Mouse (Mus musculus) spleen, embryonic (tissue): ENCODE results near the gene Bglap3.
"Not testable (repeated sequence)": the region's sequence is repeated elsewhere in the genome, so short reads cannot be mapped to it uniquely, and the experiment has no call there.

Source experiments
- CTCF ChIA-PET: fragments of 350-600 bp; sonication (Branson Sonifier 250); formaldehyde crosslinking; loops from one replicate; lab custom pipeline; 2022; lab: Charles Lee

Gene Bglap3

DNA sequence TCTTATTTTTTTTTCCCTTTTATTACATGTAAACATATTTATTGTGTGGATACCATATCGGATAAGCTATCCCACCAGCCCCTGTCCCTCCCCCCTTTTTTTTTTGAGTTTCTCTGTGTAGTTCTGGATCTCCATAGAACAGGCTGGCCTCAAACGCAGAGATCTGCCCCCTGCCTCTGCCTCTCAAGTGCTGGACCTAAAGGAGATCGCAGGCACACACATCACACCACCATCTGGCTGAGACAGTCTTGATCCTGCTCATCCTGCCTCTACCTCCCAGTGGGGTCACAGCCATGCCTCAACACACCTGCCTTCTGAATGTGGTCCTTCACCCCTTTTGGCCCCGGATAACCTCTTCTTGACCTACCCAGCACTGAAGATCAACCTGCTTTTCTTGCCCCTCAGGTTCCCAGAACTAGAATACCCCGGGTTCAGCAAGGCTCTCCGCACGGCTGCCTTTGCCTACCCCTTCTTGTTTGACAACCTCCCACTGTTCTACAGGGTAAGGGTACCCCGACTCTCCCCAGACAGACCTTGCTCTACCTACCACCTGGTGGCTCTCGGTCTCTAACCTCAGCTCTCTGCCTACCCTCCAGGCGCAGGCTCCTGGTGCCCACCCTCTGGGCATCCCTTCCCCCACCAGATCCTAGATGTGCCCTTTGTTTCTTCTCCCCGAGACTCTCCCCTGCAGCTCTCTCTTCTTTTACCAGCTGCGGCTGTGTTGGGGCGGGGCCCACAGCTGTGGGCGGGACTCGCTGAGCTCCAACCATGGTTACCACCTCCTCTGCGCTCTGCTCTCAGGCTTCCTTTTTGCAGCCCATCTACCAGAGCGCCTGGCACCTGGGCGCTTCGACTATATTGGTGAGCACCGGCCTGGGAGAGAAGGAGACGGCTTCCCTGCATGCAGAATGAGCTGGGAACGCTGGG lies 9.1 kb upstream of the Bglap3 start:
- CTCF ChIA-PET, result interaction anchor here (0.6 kb wide), 1 partner anchor 44 kb away, joined by 3 read pairs; no protein-coding TSS in a partner anchor

DNA sequence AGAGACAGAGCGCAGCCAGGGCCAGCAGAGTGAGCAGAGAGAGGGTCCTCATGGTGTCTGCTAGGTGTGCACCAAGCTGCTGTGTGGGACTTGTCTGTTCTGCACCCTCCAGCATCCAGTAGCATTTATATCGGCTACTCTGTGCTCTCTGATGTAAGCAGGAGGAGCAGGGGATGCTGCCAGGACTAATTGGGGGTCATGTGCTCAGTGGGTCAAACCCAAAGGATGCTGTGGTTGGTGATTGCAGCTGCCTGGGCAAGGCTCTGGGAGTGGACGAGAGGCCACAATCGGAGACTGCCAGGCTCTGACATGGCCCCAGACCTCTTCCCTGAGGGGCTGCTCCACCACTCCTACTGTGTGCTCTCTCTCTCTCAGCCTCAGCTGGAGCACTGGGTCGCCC lies 6.1 kb upstream of the Bglap3 start, which contains the start of gene Bglap2:
Gene Bglap2, minus strand, starts transcription at position 101 of the 400 bp plus-strand sequence.
- CTCF ChIA-PET, result not testable (repeated sequence)

- CTCF ChIA-PET, result not testable (repeated sequence)
Measured at GRCm38 (mm10) chr3:88376644-88377043, 4.1 kb upstream of the Bglap3 start.

- CTCF ChIA-PET, result not testable (repeated sequence)
Measured at GRCm38 (mm10) chr3:88375750-88376626, 3.4 kb upstream of the Bglap3 start.

- CTCF ChIA-PET, result not testable (repeated sequence)
Measured at GRCm38 (mm10) chr3:88368511-88368910, 4.0 kb downstream of the Bglap3 start.

GRCm38 (mm10) chr3:88367517-88367916 lies 5.0 kb downstream of the Bglap3 start:
- CTCF ChIA-PET, result not testable (repeated sequence)

DNA sequence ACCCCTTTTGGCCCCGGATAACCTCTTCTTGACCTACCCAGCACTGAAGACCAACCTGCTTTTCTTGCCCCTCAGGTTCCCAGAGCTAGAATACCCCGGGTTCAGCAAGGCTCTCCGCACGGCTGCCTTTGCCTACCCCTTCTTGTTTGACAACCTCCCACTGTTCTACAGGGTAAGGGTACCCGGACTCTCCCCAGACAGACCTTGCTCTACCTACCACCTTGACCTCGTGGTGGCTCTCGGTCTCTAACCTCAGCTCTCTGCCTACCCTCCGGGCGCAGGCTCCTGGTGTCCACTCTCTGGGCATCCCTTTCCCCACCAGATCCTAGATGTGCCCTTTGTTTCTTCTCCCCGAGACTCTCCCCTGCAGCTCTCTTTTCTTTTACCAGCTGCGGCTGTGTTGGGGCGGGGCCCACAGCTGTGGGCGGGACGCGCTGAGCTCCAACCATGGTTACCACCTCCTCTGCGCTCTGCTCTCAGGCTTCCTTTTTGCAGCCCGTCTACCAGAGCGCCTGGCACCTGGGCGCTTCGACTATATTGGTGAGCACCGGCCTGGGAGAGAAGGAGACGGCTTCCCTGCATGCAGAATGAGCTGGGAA lies 5.6 kb downstream of the Bglap3 start:
- CTCF ChIA-PET, result not testable (repeated sequence)

DNA sequence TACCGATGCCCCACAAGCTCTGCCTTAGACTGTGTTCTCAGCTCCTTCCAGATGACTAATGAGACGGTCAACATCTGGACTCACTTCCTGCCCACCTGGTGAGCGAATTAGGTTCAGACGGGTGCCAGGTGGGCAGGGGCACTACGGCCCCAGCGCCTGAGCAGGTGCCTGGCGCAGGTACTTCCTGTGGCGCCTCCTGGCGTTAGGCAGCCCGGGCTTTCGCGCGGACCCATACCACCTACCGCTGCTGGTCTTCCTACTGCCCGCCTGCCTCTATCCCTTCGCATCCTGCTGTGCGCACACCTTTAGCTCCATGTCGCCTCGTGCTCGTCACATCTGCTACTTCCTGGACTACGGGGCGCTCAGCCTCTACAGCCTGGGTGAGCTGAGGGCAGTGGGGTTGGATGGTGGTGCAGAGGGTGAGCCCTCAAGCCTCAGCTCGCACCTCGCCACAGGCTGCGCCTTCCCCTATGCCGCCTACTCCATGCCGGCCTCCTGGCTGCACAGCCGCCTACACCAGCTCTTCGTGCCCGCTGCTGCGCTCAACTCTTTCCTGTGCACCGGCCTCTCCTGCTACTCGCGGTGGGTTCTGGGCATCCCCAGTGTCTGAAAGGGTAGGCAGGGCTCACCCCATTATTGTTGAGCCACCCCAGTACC lies 6.7 kb downstream of the Bglap3 start:
- CTCF ChIA-PET, result no interaction called here

GRCm38 (mm10) chr3:88364337-88364736 lies 8.2 kb downstream of the Bglap3 start, which contains the start of gene Paqr6:
TSS of gene Paqr6 (plus strand) at chr3:88364584.
- CTCF ChIA-PET, result no interaction called here

GRCm38 (mm10) chr3:88363700-88364099 lies 8.8 kb downstream of the Bglap3 start:
- CTCF ChIA-PET, result no interaction called here

DNA sequence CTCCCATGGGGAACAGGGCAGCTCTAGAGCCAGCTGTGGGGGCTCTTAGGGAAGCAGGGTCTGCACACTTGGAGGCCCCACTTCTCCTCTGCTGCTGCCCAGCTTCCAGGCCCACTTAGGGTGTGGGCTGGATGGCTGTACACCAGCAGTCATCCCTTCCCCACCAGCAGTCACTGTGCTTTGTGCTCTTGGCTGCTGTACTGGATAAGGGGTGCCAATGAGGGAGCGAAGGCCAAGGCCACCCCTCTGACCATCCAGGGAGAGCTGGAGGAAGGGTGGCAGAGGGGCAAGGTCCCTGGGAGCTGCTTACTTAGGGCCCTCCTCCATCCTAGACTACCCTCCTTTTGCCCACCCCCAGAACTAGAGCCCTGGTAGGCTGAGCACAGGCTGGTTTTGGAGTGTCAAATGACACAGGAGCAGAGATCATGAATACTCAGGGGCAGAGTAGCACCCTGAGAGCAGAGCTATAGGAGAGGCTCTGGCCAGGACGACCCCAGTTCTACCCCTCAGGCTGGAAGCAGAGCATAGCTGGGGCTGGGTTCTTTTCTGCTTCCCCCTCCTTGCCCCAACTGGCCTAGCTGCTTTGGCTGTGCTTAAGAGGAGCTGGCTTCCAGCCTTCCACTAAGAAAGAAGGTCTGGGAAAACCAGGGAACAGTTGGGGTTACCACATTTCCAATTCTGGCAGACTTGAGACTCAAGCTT lies 10.8 kb downstream of the Bglap3 start:
- CTCF ChIA-PET, result no interaction called here

- CTCF ChIA-PET, result no interaction called here
Measured at GRCm38 (mm10) chr3:88361096-88361495, 11.4 kb downstream of the Bglap3 start.

GRCm38 (mm10) chr3:88359989-88360388 lies 12.6 kb downstream of the Bglap3 start:
- CTCF ChIA-PET, result no interaction called here

DNA sequence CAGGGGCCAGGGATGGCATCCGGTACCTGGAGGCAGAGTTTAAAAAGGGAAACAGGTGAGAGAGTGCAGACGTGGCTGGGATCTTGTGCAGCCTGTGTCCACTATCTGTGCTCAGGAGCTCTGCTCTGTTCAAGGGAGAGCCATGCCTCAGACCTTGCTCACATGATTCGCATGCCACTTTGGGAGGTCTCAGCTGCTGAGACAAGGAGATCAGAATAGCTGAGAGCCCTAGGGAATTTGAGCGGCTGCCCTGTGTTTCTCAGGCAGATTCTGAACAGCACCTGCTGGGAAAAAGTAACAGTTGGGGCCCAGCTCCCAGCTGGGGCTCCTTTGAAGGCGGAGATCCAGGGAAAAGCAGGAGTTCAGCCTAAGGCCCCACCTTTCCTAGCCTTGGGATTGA lies 13.0 kb downstream of the Bglap3 start:
- CTCF ChIA-PET, result no interaction called here

DNA sequence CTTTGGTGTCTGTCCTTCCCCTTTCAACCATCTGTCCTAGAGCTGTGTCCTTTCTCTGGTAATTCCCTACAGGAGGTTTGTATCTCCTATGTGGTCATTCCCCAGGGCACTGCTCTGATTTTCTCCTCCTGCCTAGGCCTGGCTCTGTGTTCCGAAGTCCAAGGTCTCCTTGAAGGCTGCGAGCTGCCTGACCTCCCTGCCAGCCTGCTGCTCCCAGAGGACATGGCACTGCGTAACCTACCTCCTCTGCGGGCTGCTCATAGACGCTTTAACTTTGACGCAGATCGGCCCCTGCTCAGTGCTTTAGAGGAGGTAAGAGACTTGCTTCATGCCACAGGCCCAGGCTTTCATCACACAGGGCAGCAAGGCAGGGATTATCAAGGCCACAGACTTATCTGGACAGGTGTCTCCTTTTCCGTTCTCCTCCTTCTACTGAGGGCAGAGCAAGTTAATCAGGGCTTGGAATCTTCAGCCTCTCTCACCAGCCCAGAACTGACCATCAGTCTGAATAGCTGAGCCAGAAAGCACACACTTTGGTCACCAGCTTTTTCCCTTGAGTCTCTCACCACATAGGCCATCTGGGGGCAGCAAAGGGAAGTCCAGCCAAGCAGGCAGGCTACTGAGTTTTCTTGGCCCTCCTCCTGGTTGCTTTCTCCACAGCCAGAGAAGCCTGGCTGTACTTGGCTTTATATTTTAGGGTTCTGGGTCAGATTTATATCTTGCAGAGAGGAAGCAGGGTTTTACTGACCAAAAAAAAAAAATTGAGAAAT lies 18.0 kb downstream of the Bglap3 start:
- CTCF ChIA-PET, result no interaction called here

GRCm38 (mm10) chr3:88352907-88353306 lies 19.6 kb downstream of the Bglap3 start:
- CTCF ChIA-PET, result no interaction called here

GRCm38 (mm10) chr3:88350732-88351131 lies 21.8 kb downstream of the Bglap3 start:
- CTCF ChIA-PET, result no interaction called here

- CTCF ChIA-PET, result no interaction called here
Measured at GRCm38 (mm10) chr3:88339006-88339405, 33.5 kb downstream of the Bglap3 start.

DNA sequence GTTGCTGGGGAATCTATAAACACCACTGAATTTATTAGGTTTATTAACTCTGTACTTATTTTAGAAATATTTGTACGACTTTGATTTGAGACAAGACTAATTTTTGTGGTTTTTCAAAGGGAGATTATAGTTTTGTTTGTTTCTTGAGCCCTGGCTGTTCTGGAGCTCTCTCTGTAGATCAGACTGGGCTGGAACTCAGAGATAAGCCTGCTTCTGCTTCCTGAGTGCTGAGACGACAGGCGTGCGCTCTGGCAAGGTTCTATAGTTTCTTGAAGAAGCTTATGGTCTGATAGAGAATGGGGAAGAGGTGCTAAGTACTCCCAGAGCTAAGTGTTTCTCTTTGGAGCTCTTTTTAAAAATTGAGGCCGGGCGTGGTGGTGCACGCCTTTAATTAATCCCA lies 34.2 kb downstream of the Bglap3 start:
- CTCF ChIA-PET, result no interaction called here
